Mouse (Mus musculus) myocyte (in vitro differentiated cells): ENCODE measurements around the gene Zkscan17. TPM values are rescaled to one million over a fixed set of nuclear protein-coding genes. Genes with fewer than 3 reads are reported as not detected.

Experiments
- H3K27me3 ChIP-seq: one replicate; pipeline ENCODE4 v1.6.1; 2011; ENCODE audit not compliant: control insufficient read depth, insufficient read depth, insufficient read length
- H3K36me3 ChIP-seq: one replicate; pipeline ENCODE4 v1.6.1; 2011; ENCODE audit not compliant: control insufficient read depth, insufficient read depth
- H3K4me2 ChIP-seq: one replicate; pipeline ENCODE4 v1.6.1; 2011; ENCODE audit warnings: low read depth, control low read depth
- H3K4me3 ChIP-seq: one replicate; pipeline ENCODE4 v1.5.1; 2011; ENCODE audit warnings: mild to moderate bottlenecking, control low read depth, moderate library complexity
- H3K79me2 ChIP-seq: one replicate; pipeline ENCODE4 v1.6.1; 2011; ENCODE audit not compliant: control insufficient read depth, insufficient read depth
- H3ac ChIP-seq: one replicate; pipeline ENCODE4 v1.6.1; 2011; ENCODE audit not compliant: control insufficient read depth, insufficient read length
- CEBPB ChIP-seq: IDR thresholded peaks from 2 replicates; pipeline ENCODE4 v1.6.1; 2011; ENCODE audit warnings: mild to moderate bottlenecking, moderate library complexity; ENCODE audit not compliant: poor library complexity, insufficient read depth, severe bottlenecking
- E2F4 ChIP-seq: IDR thresholded peaks from one replicate; pipeline ENCODE4 v1.6.1; 2011; ENCODE audit warnings: mild to moderate bottlenecking, control low read depth, moderate library complexity; ENCODE audit not compliant: insufficient read depth
- MAX ChIP-seq: IDR thresholded peaks from one replicate; pipeline ENCODE4 v1.6.1; 2011; ENCODE audit warnings: low read depth, mild to moderate bottlenecking, control low read depth
- MYOD1 ChIP-seq, 3 experiments: IDR thresholded peaks; one replicate each; pipeline ENCODE4 v1.6.1; 2011; ENCODE audit warnings: control low read depth in 2 of 3, low read depth in 2 of 3, mild to moderate bottlenecking in 2 of 3, moderate library complexity in 1 of 3; ENCODE audit not compliant: insufficient read length in 2 of 3, control insufficient read depth in 1 of 3
- MYOG ChIP-seq, 3 experiments: IDR thresholded peaks; one replicate each; pipeline ENCODE4 v1.6.1; 2011; ENCODE audit warnings: control low read depth in 2 of 3, low read depth in 2 of 3, mild to moderate bottlenecking in 2 of 3; ENCODE audit not compliant: insufficient read length in 2 of 3, control insufficient read depth in 1 of 3, insufficient read depth in 1 of 3
- POLR2A ChIP-seq: IDR thresholded peaks from one replicate; pipeline ENCODE4 v1.6.1; 2011; ENCODE audit warnings: low read depth, mild to moderate bottlenecking, control low read depth, moderate library complexity; ENCODE audit not compliant: insufficient read length
- POLR2AphosphoS2 ChIP-seq: IDR thresholded peaks from one replicate; pipeline ENCODE4 v1.6.1; 2011; ENCODE audit warnings: low read depth, control low read depth; ENCODE audit not compliant: insufficient read length
- REST ChIP-seq: IDR thresholded peaks from one replicate; pipeline ENCODE4 v1.6.1; 2011; ENCODE audit warnings: mild to moderate bottlenecking, control low read depth, moderate library complexity; ENCODE audit not compliant: insufficient read depth, insufficient read length
- SRF ChIP-seq: IDR thresholded peaks from one replicate; pipeline ENCODE4 v1.6.1; 2011; ENCODE audit warnings: low read depth; ENCODE audit not compliant: control insufficient read depth, insufficient read length
- TCF12 ChIP-seq: IDR thresholded peaks from one replicate; pipeline ENCODE4 v1.6.1; 2011; ENCODE audit warnings: mild to moderate bottlenecking, control low read depth; ENCODE audit not compliant: poor library complexity, insufficient read depth, severe bottlenecking
- TCF3 ChIP-seq: IDR thresholded peaks from one replicate; pipeline ENCODE4 v1.6.1; 2011; ENCODE audit warnings: low read depth, control low read depth; ENCODE audit not compliant: insufficient read length
- USF1 ChIP-seq: IDR thresholded peaks from one replicate; pipeline ENCODE4 v1.6.1; 2011; ENCODE audit warnings: low read depth, mild to moderate bottlenecking, control low read depth, moderate library complexity
- polyA plus RNA-seq: library from polyadenylated mRNA; unstranded; fragments of >200 nt; fragmentation: generic; extraction: Trizol; gene quantifications from one replicate; pipeline ENCODE4 v1.2.1, GENCODE M21; 2012; ENCODE audit warnings: missing spikeins

Gene Zkscan17
- polyA plus RNA-seq, 1 experiment = 26.4 TPM

- no peak overlapping the region for H3K4me3 ChIP-seq
These were observed 10.9 kb upstream of the Zkscan17 start for GRCm38 (mm10) chr11:59537218-59538130.

GRCm38 (mm10) chr11:59531562-59531961 lies 5.0 kb upstream of the Zkscan17 start:
- no peak overlapping the region for H3ac ChIP-seq
- no peak for TF ChIP-seq MAX
- TF ChIP-seq USF1 = no peak
- no peak for TF ChIP-seq CEBPB
- TF ChIP-seq MYOD1 (IDR thresholded peaks at IDR 0.05; ENCODE audit: control insufficient read depth in 1 of 3, insufficient read length in 2 of 3, low read depth in 2 of 3) = no peak
- no peak for TF ChIP-seq E2F4
- no peak for TF ChIP-seq TCF12
- no peak for TF ChIP-seq MYOG (IDR thresholded peaks at IDR 0.05; ENCODE audit: control insufficient read depth in 1 of 3, insufficient read depth in 1 of 3, insufficient read length in 2 of 3, low read depth in 2 of 3)
- no peak for TF ChIP-seq TCF3
- TF ChIP-seq REST = no peak
- no peak for TF ChIP-seq POLR2A
- TF ChIP-seq POLR2AphosphoS2 = no peak
- no peak for TF ChIP-seq SRF
- no peaks in the 10 kb centered on the region for H3K27me3 ChIP-seq
- H3K4me3 ChIP-seq = no peak overlapping the region
- H3K79me2 ChIP-seq = no peaks in the 10 kb centered on the region
- no peak overlapping the region for H3K4me2 ChIP-seq
- no peaks in the 10 kb centered on the region for H3K36me3 ChIP-seq

More at GRCm38 (mm10) chr11:59537218-59538130, 10.9 kb upstream of the Zkscan17 start:
- no peak overlapping the region for H3ac ChIP-seq
- no peak for TF ChIP-seq CEBPB
- no peak for TF ChIP-seq MAX
- TF ChIP-seq USF1 = no peak
- no peak for TF ChIP-seq TCF12
- TF ChIP-seq POLR2A = no peak
- no peak for TF ChIP-seq TCF3
- TF ChIP-seq E2F4 = no peak
- TF ChIP-seq POLR2AphosphoS2 = no peak
- TF ChIP-seq REST = no peak
- no peak for TF ChIP-seq SRF
- no peak for TF ChIP-seq MYOD1 (IDR thresholded peaks at IDR 0.05; ENCODE audit: control insufficient read depth in 1 of 3, insufficient read length in 2 of 3, low read depth in 2 of 3)
- no peaks in the 10 kb centered on the region for H3K79me2 ChIP-seq
- no peaks in the 10 kb centered on the region for H3K27me3 ChIP-seq
- H3K4me2 ChIP-seq = peak overlapping the region; percentile 62
- H3K36me3 ChIP-seq = no peaks in the 10 kb centered on the region

DNA sequence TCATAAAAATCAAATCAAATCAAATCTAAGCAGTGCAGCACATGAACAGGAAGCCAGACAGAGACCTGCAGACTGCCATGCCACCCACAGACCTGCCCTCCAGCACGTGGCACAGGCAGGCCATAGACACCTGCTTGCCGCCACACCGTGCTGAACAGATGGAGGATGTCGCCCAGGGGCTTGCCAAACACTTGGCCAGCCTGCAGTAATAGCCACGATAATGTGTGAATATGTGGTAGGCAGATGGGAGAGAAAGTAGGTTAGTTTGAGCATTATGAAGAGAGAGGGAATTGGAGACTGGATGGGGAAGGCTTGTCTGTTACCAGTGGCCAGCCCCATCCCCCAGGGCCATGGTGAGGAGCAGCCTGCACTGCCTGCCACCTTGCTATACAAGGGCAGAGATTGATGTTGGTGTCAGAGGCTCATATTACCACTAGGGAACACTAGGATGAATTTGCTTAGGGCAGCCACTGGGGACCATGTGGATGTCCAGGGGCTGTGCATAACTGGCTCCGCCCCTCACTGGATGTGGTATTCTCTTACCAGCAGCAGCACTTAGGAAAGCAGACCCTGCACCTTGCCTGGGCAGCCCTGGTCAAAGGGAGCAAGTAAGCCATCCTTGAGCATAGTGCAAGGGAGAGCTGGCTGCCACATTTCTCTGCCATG lies 4.5 kb upstream of the Zkscan17 start:
- no peaks in the 10 kb centered on the region for H3K27me3 ChIP-seq
- no peak overlapping the region for H3ac ChIP-seq
- no peak overlapping the region for H3K4me2 ChIP-seq
- H3K79me2 ChIP-seq = no peaks in the 10 kb centered on the region
- TF ChIP-seq SRF (no peak), TCF3 (no peak), USF1 (no peak), MYOG (IDR thresholded peaks at IDR 0.05; ENCODE audit: control insufficient read depth in 1 of 3, insufficient read depth in 1 of 3, insufficient read length in 2 of 3, low read depth in 2 of 3) (peak in 1 of 3 experiments; percentile 21), MYOD1 (IDR thresholded peaks at IDR 0.05; ENCODE audit: control insufficient read depth in 1 of 3, insufficient read length in 2 of 3, low read depth in 2 of 3) (peak in 1 of 3 experiments; percentile 32), MAX (no peak), TCF12 (no peak), POLR2AphosphoS2 (no peak)
- no peaks in the 10 kb centered on the region for H3K36me3 ChIP-seq
- H3K4me3 ChIP-seq = no peak overlapping the region

GRCm38 (mm10) chr11:59530221-59530620 lies 3.7 kb upstream of the Zkscan17 start:
- TF ChIP-seq MYOG (IDR thresholded peaks at IDR 0.05; ENCODE audit: control insufficient read depth in 1 of 3, insufficient read depth in 1 of 3, insufficient read length in 2 of 3, low read depth in 2 of 3) (no peak), MAX (no peak), E2F4 (no peak), POLR2AphosphoS2 (no peak), SRF (no peak), CEBPB (no peak), TCF12 (no peak), REST (no peak), POLR2A (no peak), TCF3 (no peak), USF1 (no peak), MYOD1 (IDR thresholded peaks at IDR 0.05; ENCODE audit: control insufficient read depth in 1 of 3, insufficient read length in 2 of 3, low read depth in 2 of 3) (no peak)
- Histone ChIP-seq H3ac (no peak overlapping the region), H3K4me3 (no peak overlapping the region), H3K4me2 (no peak overlapping the region), H3K36me3 (no peaks in the 10 kb centered on the region), H3K79me2 (no peaks in the 10 kb centered on the region), H3K27me3 (no peaks in the 10 kb centered on the region)
